In genomic region chr1:192189056-192189455, GRCm38 (mm10) we compare ENCODE assay signal across 8 mouse cellular contexts. TPM values are rescaled to one million over a fixed set of nuclear protein-coding genes. Genes with fewer than 3 reads are reported as not detected.
DNase-seq lines count a peak whose midpoint lies in the region; ATAC-seq and TF ChIP-seq lines count a peak whose summit lies in the region.

No protein-coding gene starts in this region.

- peak; percentile 13 to 57 for DNase-seq in heart, adult 18-20 months
- no peak for DNase-seq in heart, embryonic 10.5 days (ENCODE audit: low spot score)
- peak; percentile 5 for DNase-seq in urinary bladder, postnatal 25 days (ENCODE audit: low spot score)
- DNase-seq in urinary bladder, postnatal 10 days (ENCODE audit: low spot score) = no peak
- DNase-seq in embryonic facial prominence, embryonic 10.5 days (ENCODE audit: low spot score) = peak; percentile 29
- DNase-seq in lung, postnatal 0 days (ENCODE audit: low spot score) = peak; percentile 88
- DNase-seq in T-cell, adult 2 months (ENCODE audit: low spot score) = no peak

- no peak for ATAC-seq in lung, postnatal 0 days
- ATAC-seq in monocyte, adult 5-6 weeks (replicated peaks; ENCODE audit: insufficient number of reproducible peaks, low FRiP score, low TSS enrichment, poor library complexity, severe bottlenecking) = no peak

- H3K27ac ChIP-seq in heart, embryonic 10.5 days = no peak overlapping the region
- H3K27ac ChIP-seq in embryonic facial prominence, embryonic 10.5 days (replicated peaks) = no peak overlapping the region
- no peak overlapping the region for H3K27ac ChIP-seq in lung, postnatal 0 days (ENCODE audit: low read length)

- no peaks in the 10 kb centered on the region for H3K9me3 ChIP-seq in heart, embryonic 10.5 days
- no peaks in the 10 kb centered on the region for H3K9me3 ChIP-seq in embryonic facial prominence, embryonic 10.5 days
- H3K9me3 ChIP-seq in lung, postnatal 0 days (ENCODE audit: low read length) = no peaks in the 10 kb centered on the region

- 10% methylated on average over 4 of the region's 4 CpGs for WGBS in heart, embryonic 10.5 days
- 12% methylated on average over 4 of the region's 4 CpGs for WGBS in embryonic facial prominence, embryonic 10.5 days
- 3% methylated on average over 4 of the region's 4 CpGs for whole genome bisulfite sequencing in lung, postnatal 0 days

- no peak overlapping the region for H3K4me2 ChIP-seq in lung, postnatal 0 days (replicated peaks; ENCODE audit: low read depth, low read length)

- peak; percentile 83 for TF ChIP-seq CTCF in lung, postnatal 0 days (IDR thresholded peaks at IDR 0.05)

- no peak for TF ChIP-seq EP300 in lung, postnatal 0 days (IDR thresholded peaks at IDR 0.05)

- H3K9ac ChIP-seq in lung, postnatal 0 days (replicated peaks; ENCODE audit: low read depth) = no peak overlapping the region

- H3K4me3 ChIP-seq in heart, embryonic 10.5 days = no peak overlapping the region
- no peak overlapping the region for H3K4me3 ChIP-seq in embryonic facial prominence, embryonic 10.5 days
- H3K4me3 ChIP-seq in lung, postnatal 0 days (ENCODE audit: low read depth, low read length) = no peak overlapping the region

- H3K36me3 ChIP-seq in heart, embryonic 10.5 days = no peaks in the 10 kb centered on the region
- no peaks in the 10 kb centered on the region for H3K36me3 ChIP-seq in embryonic facial prominence, embryonic 10.5 days (replicated peaks)
- H3K36me3 ChIP-seq in lung, postnatal 0 days (ENCODE audit: insufficient read depth, low read length) = no peaks in the 10 kb centered on the region

- peaks cover 46% of the 10 kb centered on the region for H3K27me3 ChIP-seq in heart, embryonic 10.5 days (ENCODE audit: insufficient read depth, poor library complexity, severe bottlenecking)
- H3K27me3 ChIP-seq in embryonic facial prominence, embryonic 10.5 days (replicated peaks; ENCODE audit: low read depth, poor library complexity, severe bottlenecking) = peaks cover 60% of the 10 kb centered on the region
- peaks cover 20% of the 10 kb centered on the region for H3K27me3 ChIP-seq in lung, postnatal 0 days (replicated peaks; ENCODE audit: insufficient read depth, low read length)

- peaks cover 4% of the 10 kb centered on the region; the same call in 1 of the 2 replicates for H3K4me1 ChIP-seq in heart, embryonic 10.5 days
- H3K4me1 ChIP-seq in embryonic facial prominence, embryonic 10.5 days = peaks cover 9% of the 10 kb centered on the region; the same call in 1 of the 2 replicates
- no peaks in the 10 kb centered on the region for H3K4me1 ChIP-seq in lung, postnatal 0 days (ENCODE audit: insufficient read depth, low read depth, low read length)

RNA-seq across cellular contexts. Expression of gene Kcnh1, which starts 1.5 kb away (rescaled TPM):
- total RNA-seq in heart, adult 18-20 months (2021) = under 1 TPM; 0.15 TPM
- polyA plus RNA-seq in heart, embryonic 10.5 days (2016; fragmentation: Nextera tagmentation; extraction: Ambion mirVana) = 0.14 TPM in 2 replicates
- polyA plus RNA-seq in embryonic facial prominence, embryonic 10.5 days (2016; fragmentation: Nextera tagmentation; extraction: Ambion mirVana) = 0.54 and 0.57 TPM in 2 replicates
- 3.4 and 4.4 TPM in 2 replicates for polyA plus RNA-seq in lung, postnatal 0 days (2015; fragmentation: Nextera tagmentation; extraction: Ambion mirVana)
- not detected in 3 replicates for total RNA-seq in monocyte, adult 5-6 weeks (2017)

RNA-seq across cellular contexts. Expression of gene Rcor3, which starts 51.2 kb away (rescaled TPM):
- 10 to 100 TPM; 26.6 to 30.5 TPM for total RNA-seq in heart, adult 18-20 months (2021)
- 21.7 and 25.4 TPM in 2 replicates for polyA plus RNA-seq in heart, embryonic 10.5 days (2016; fragmentation: Nextera tagmentation; extraction: Ambion mirVana)
- polyA plus RNA-seq in embryonic facial prominence, embryonic 10.5 days (2016; fragmentation: Nextera tagmentation; extraction: Ambion mirVana) = 14.5 and 15.0 TPM in 2 replicates
- polyA plus RNA-seq in lung, postnatal 0 days (2015; fragmentation: Nextera tagmentation; extraction: Ambion mirVana) = 26.1 and 27.6 TPM in 2 replicates
- 6.2 to 19.5 TPM (median 10.7 TPM) in 3 replicates for total RNA-seq in monocyte, adult 5-6 weeks (2017)

Comparison
In these comparisons a context has a peak if more than half of its experiments do, and no peak if none do; other contexts are left out.
1. DNase-seq: peak in heart, adult 18-20 months (2 of 2), urinary bladder, postnatal 25 days (single experiment), embryonic facial prominence, embryonic 10.5 days (single experiment) and lung, postnatal 0 days (single experiment); none in heart, embryonic 10.5 days (single experiment), urinary bladder, postnatal 10 days (single experiment) and T-cell, adult 2 months (single experiment).